Mouse (Mus musculus) ovary, postnatal 14 days (tissue): ENCODE results near the gene Kif3a.

Experiments
- DNase-seq: peaks from one replicate; pipeline ENCODE4 v3.0.0; 2022; ENCODE audit warnings: low spot score

Kif3a gene

GRCm38 (mm10) chr11:53567224-53568014, at the start of gene Kif3a:
Gene Kif3a, plus strand, starts transcription at chr11:53567379.
- DNase-seq, result peak; percentile 87

- no peak for DNase-seq
Measured at GRCm38 (mm10) chr11:53518759-53519158, 48.4 kb upstream of the Kif3a start.

DNA sequence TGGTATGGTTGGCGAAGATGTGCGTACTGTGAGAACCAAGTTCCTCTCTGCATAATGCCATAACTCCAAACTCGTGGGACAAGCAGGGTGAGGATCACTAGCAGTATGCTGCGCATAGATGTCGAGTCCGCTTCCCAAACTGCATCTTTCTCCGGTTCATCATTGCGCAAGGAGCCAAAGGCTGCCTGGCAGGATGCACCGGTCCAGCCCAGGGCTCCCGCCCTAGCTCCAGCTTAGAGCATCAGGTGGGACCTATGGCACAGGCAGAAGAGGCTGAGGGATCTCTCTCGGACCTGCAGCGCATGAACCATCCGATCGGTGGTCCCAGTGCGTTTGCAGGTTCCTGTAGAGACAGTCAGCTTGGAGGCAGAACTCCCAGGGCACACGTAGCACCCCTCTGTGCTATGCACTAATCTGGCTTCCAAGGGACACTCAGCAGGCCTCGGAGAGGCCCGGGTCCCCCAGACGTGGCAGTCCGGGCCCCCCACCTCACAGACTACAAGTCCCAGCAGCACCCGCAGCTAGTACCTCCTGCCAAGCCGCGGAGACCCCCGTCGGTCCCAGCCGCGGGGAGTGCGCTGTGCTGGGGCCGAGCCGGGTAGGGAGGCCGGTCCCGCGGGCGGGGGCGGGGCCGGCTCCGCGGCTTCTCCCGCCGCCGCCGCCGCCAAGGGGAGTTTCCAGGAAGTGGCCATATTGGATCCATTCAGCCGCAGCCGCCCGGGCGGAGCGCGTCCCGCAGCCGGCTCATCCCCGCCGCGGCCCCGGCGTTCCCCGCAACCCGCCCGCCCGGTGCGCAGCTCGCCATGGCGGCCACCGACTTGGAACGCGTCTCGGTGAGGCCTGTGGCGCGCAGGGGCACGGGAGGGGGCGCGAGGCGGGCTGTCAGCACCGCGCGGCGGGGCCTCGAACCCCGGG, 47.7 kb upstream of the Kif3a start, which contains the start of gene Sept8:
TSS of gene Sept8 (plus strand) at position 51 of the 915 bp plus-strand sequence.
- DNase-seq, result peak; percentile 38

DNA sequence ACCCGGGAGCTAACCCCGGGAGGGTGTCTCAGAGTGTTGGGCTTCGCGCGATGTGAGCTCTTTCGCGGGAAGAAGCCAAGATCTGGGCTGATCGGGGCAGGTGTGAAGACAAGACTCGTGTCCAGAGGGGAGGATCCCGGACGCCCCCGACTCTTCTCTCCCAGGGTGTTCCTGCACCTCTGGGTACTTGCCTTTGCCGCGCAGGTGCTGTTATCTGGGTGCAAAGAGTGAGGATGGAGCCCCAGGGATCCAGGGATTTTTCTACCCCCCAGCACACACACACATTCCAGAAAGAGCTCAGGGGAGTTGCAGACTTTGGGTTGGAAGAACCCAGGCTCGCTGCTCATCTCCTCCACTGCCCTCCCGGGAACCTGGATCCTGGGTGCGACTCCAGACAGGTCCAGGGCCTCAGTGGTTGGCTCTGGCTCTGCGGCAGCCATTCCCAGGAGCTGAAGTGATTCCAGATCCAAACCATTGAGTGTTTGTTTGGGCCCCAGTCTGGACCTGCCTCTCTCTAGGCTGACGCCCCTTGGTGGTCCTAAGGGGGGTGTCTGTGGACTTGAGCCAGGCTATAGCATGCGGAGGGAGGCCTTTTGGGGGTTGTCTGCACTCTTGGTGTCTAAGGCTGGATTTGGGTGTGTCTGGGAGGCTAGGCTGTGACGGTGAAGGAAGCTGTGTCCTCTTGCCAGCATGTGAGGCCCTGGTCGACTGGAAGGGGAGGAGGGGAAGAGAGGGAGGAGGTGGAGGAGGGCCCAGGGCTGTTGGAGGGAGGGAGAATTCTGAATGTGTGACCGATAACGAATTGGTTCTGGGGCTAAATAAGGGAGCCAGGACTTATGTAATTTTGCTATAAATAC, 46.8 kb upstream of the Kif3a start:
- DNase-seq, result peak; percentile 24

- DNase-seq, result no peak
Measured at GRCm38 (mm10) chr11:53521120-53521820, 45.9 kb upstream of the Kif3a start.

- DNase-seq, result no peak
Measured at GRCm38 (mm10) chr11:53521821-53522131, 45.4 kb upstream of the Kif3a start.

DNA sequence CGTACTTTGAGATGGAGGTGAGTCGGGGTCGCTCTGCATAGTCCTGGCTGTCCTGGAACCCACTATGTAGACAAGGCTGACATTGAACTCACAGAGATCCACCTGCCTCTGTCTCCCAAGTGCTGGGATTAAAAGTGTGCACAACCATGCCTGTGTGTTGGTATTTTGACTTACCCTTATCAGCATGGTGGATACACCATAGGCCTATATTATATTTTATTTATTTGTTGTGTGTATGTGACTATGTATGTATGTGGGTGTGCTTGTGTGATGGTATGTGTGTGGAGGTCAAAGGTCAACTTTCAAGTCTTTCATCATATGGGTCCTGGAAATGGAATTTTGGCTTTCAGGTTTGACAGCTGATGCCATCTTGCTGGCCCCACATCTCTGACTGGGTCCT, 44.8 kb upstream of the Kif3a start:
- DNase-seq, result no peak

DNA sequence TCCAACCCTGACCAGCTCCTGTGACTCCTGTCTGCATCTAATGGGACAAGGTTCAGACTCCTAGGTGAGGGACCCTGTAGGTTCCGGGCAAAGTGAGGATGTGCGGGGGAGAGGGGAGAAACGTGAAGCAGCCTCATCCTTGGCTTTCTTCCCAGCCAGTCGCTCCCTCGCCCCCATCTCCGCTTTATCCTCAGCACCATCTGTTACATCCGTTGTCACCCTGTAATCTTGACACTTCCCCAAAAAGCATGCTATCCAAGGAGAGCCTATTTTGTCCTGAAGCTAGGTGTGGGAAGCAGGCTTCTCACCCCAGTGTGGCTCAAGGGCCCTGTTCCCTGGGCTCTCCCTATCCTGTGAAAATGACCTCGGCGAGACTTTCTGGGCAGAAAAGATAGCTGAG, 44.2 kb upstream of the Kif3a start:
- DNase-seq, result no peak

DNA sequence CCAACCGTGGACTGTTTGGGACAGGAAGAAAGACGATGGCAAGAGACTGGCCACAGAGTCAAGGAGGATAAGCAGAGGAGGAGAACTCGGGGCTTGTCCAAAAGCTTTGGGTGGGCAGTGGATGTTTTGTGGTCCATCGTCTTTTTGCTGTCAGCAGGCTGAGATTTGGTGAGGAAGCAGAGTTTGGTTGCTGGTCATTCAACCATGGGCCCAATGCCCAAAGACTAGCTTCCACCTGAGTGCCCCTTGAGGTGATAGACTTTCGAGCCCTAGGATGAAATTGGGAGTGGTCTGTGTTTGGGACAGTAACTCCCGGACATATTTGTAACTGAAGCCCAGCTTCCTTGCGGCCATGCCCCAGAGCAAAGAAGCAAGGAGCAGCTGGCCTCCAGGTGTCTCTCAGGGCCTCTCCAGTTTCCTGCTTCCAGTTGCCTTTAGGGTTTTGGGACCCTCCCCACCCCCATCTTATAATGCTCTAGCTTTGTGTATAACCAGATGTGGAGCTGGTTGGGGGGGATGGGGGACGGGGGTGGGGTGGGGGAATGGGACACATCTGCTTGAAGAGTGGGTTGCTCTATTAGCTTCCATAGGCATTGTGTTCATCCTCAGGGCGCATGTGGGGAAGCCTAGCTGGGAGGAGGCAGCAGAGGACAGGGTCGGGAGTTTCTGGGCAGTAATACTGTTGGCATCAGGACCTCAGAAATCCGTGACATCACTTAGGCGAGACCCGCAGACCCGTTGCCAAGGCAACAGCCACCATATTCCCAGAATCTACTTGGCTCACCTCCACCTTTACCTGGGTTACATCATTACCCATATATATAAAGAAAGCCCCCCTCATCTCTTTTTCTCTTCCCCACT, 43.4 kb upstream of the Kif3a start:
- no peak for DNase-seq

DNA sequence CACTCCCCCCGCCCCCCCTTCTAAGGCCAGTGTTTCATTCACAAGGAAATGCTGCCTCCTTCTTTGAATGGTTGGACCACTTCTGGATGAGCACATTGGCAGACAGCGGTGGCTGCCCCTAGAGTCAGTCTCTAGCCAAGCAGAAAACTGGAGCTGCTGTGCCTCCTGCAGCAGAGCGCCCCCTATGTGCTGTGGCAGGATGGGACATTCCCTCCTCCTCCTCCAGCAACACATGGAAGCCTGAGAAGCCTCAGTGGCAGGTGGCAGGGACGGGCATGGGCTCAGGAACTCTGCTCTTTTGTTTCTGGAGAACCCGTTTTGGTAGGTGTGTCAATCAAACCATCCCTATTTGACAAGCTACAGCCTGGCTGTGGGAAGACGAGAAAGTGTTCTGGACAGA, 42.3 kb upstream of the Kif3a start:
- DNase-seq, result no peak

DNA sequence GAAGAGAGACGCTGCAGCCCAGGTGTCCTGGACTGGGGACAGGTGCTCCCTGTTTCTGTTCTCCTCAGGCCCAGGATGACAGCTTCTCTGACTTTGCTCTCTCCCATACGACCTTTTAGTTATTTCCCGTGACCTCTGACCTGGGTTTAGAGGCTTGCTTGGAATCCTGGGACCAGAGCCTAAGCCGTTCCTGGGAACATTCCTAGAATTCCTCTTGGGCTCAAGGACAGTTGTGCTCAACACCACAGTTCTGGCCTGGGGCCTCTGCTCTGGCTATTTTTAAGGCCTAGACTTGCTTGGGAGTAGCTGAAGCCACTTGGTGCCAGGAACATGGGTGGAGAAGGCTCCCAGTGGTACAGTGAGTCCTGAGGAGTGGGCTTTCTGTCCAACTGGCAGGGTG, 41.7 kb upstream of the Kif3a start:
- no peak for DNase-seq

DNA sequence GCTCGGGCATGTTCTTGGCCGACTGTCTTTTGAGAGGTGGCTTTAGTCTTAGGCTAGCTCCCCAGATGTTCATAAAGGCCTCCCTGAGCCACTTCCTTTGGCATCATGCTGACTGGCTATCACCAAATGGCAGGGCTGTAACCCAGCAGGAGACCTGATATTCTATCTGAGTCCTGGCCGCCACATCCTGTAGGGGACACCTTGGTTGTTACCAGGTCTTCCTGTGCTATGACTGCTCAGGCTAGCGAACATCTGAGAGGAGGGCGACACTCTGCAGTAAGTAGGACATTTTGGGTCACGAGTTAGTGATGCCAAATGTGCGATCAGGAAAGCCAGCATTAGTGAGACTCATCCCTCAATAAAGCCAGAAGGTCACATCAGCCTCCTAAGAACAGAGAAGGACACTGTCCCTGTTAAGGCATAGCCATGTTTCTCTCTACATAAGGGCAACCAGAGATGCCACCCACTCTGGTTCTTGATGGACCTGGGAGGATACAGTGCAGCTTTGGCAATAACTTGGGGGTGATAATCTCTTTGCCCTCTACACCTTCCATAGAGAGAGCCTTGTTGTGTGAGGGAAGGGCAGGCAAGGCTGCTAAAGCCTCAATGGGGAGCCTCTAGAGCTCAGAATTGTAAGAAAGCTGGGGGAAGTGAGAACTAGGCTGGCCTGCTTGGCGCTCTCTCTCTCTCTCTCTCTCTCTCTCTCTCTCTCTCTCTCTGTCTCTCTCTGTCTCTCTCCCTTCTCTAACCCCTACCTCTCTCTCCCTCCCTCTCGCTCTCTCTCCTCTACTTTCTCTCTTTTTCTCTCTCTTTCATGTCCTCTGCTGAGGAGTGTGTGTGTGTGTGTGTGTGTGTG, 38.6 kb upstream of the Kif3a start:
- DNase-seq, result no peak

- peak; percentile 42 for DNase-seq
Measured at GRCm38 (mm10) chr11:53529253-53529557, 38.0 kb upstream of the Kif3a start.

DNA sequence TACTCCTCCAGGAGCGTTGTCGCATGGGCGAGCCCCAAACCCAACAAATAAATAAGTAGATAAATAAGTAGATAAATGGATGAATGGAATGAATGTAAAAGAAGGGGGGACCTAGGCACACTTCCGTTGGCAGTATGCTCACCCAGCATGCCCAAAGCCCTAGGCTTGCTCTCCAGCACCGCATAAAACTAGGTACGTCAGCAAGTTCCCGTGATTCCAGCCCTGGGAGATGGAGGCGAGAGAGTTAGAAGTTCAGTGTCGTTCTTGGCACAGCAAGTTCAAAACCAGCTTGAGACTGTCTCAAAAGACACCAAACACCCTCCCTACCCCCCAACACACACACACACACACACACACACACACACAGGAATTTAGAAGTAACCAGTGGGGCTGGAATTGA, 37.2 kb upstream of the Kif3a start:
- DNase-seq, result no peak

- DNase-seq, result no peak
Measured at GRCm38 (mm10) chr11:53531578-53532230, 35.5 kb upstream of the Kif3a start.

DNA sequence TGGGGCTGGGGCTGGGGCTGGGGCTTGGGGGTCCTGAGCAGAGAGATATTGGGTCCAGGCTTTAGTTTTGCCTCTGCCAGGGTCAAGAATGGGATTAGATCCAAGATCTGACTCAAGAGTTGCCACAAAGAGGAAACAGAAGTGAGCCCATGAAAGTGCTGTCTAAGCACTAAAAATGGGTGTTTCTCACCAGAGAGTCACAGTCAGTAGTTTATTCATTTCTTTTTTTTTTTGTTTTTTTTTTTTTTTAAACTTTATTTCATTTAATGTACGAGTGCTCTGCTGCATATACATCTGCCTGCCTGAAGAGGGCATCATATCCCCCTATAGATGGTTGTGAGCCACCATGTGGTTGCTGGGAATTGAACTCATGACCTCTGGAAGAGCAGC, 35.0 kb upstream of the Kif3a start:
- no peak for DNase-seq

- DNase-seq, result no peak
Measured at GRCm38 (mm10) chr11:53539002-53539491, 28.1 kb upstream of the Kif3a start.

- no peak for DNase-seq
Measured at GRCm38 (mm10) chr11:53540394-53540793, 26.8 kb upstream of the Kif3a start.

DNA sequence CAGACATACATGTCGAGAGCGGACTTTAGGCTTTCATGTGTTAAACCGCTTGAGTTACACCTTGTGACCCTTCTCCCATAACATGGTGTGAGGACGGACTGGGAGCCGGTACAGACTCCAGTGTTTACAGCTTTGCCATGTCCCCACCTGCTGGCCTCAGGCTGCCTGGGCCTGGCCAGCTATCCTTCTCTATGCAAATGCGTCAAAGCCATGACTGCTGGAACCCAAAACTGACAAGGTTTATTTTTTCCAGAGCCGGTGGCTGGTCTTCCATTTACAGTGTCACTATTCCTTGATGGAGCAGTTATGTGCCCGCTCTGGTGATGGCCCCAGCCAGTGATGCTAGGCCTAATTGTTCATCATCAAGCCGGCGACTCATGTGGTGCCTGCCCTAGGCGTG, 26.0 kb upstream of the Kif3a start:
- no peak for DNase-seq
